Mouse (Mus musculus): ENCODE measurements at regions not wholly inside any gene's neighbourhood (a gene's known extent, or its start where the extent isn't known, plus 50 kb on each side); places are given as distances from the start of the nearest gene placed in this dataset.
A peak's percentile ranks its signal among the peaks of the same experiment; 100 is the strongest.

DNA sequence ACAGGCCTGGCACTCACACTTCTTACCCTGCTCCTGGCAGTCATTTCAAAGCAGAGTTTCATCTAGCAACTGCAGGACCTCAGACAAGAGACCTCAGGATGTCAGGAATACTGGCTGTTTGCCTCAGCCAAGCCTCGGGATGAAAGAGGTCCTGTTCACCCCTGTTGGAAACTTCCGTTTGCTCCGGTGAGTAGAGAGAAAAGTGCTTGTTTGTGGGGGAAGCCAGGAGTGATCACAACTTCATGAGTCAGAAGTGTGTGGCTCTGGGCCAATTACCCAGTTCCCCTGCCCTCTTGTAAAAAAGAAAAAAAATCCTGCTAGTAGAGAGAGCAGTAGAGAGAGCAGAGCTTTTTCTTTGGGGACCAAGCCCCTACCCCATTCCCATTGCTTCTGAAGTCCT lies 144.2 kb downstream of the Prr30 start:
- Histone ChIP-seq H3K4me3 (ENCODE audit: control insufficient read depth in 1 of 2, insufficient read depth in 1 of 2, low read depth in 2 of 2, low read length in 2 of 2) (peak overlapping the region; percentile 19 to 33; a peak in 2 of 4 replicates), H3K36me3 (ENCODE audit: control insufficient read depth in 1 of 2, insufficient read depth in 2 of 2, low read length in 2 of 2) (no peaks in the 10 kb centered on the region), H3K27ac (ENCODE audit: control insufficient read depth, low read depth, low read length) (no peak overlapping the region), H3K9me3 (replicated peaks; ENCODE audit: insufficient read depth, low read length) (no peaks in the 10 kb centered on the region), H3K4me1 (ENCODE audit: control insufficient read depth in 1 of 2, insufficient read depth in 2 of 2, low read length in 2 of 2) (no peaks in the 10 kb centered on the region), H3K79me2 (ENCODE audit: control insufficient read depth, insufficient read depth, low read length, poor library complexity) (no peaks in the 10 kb centered on the region), H3K9ac (ENCODE audit: control insufficient read depth, low read depth, low read length, poor library complexity, severe bottlenecking) (0 out of 2 replicates have a peak overlapping the region, but pooled peaks have one; percentile 25), H3K27me3 (ENCODE audit: control insufficient read depth in 1 of 2, insufficient read depth in 2 of 2, low read length in 2 of 2) (no peaks in the 10 kb centered on the region)
- DNase-seq (ENCODE audit: low read depth, low spot score) = no peak
- no peak for TF ChIP-seq MXI1 (IDR thresholded peaks at IDR 0.05; ENCODE audit: low read depth, low read length)

DNA sequence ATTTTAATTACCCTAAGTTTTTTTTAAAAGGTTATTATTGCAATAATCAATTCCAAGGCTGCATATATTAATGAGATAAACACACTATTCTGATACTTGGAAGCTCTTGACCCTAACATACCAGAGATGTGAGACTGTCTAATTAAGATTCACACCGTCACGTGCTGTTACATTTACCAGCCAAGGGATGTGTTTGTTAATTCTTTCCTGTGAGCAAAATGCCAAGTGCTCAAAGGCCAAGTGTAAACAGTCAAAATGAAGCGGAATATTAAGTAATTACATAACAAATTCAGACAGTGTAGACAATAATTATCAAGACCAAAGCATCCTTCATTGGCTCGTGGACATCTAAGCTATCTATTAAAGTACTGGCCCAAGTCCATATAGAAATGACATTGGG lies 145.3 kb downstream of the Prr30 start:
- TF ChIP-seq ELF1 (IDR thresholded peaks at IDR 0.05; ENCODE audit: low read depth, low read length) (no peak), TAL1 (IDR thresholded peaks at IDR 0.05; ENCODE audit: low read length) (no peak), BHLHE40 (IDR thresholded peaks at IDR 0.05; ENCODE audit: borderline replicate concordance, low read depth, low read length) (no peak), JUND (IDR thresholded peaks at IDR 0.05; ENCODE audit: low read depth, low read length) (no peak), MYC (IDR thresholded peaks at IDR 0.05; ENCODE audit: low read depth, low read length) (no peak), CHD1 (IDR thresholded peaks at IDR 0.05; ENCODE audit: low read depth, low read length) (no peak), ZKSCAN1 (IDR thresholded peaks at IDR 0.05; ENCODE audit: low read depth, low read length) (no peak), ZMIZ1 (IDR thresholded peaks at IDR 0.05; ENCODE audit: low read depth, low read length) (no peak), HCFC1 (IDR thresholded peaks at IDR 0.05; ENCODE audit: low read depth, low read length) (no peak), E2F4 (IDR thresholded peaks at IDR 0.05; ENCODE audit: borderline replicate concordance, low read depth, low read length) (no peak), NELFE (IDR thresholded peaks at IDR 0.05; ENCODE audit: low read depth, low read length) (no peak), USF2 (IDR thresholded peaks at IDR 0.05; ENCODE audit: borderline replicate concordance in 1 of 2, insufficient read depth in 1 of 2, low read depth in 1 of 2, low read length in 2 of 2) (no peak), MAFK (IDR thresholded peaks at IDR 0.05; ENCODE audit: borderline replicate concordance, low read depth, low read length) (no peak), KAT2A (conservative IDR thresholded peaks at IDR 0.05; ENCODE audit: low read depth, low read length) (no peak), CHD2 (IDR thresholded peaks at IDR 0.05; ENCODE audit: low read length) (no peak)
- Histone ChIP-seq H3K4me3 (ENCODE audit: control insufficient read depth in 1 of 2, insufficient read depth in 1 of 2, low read depth in 2 of 2, low read length in 2 of 2) (no peak overlapping the region), H3K36me3 (ENCODE audit: control insufficient read depth in 1 of 2, insufficient read depth in 2 of 2, low read length in 2 of 2) (no peaks in the 10 kb centered on the region), H3K79me2 (ENCODE audit: control insufficient read depth, insufficient read depth, low read length, poor library complexity) (no peaks in the 10 kb centered on the region), H3K27ac (ENCODE audit: control insufficient read depth, low read depth, low read length) (no peak overlapping the region), H3K9me3 (replicated peaks; ENCODE audit: insufficient read depth, low read length) (no peaks in the 10 kb centered on the region), H3K4me1 (ENCODE audit: control insufficient read depth in 1 of 2, insufficient read depth in 2 of 2, low read length in 2 of 2) (no peaks in the 10 kb centered on the region), H3K27me3 (ENCODE audit: control insufficient read depth in 1 of 2, insufficient read depth in 2 of 2, low read length in 2 of 2) (no peaks in the 10 kb centered on the region), H3K9ac (ENCODE audit: control insufficient read depth, low read depth, low read length, poor library complexity, severe bottlenecking) (no peak overlapping the region)
- no peak for DNase-seq (ENCODE audit: low read depth, low spot score)
